Mouse (Mus musculus) cerebellum, adult 2 months (tissue): Measurements from ENCODE around the gene Twf2.

Experiments
- CTCF ChIP-seq: fragments of 200-500 bp; IDR thresholded peaks from 2 replicates; pipeline ENCODE4 v1.5.1; 2011; ENCODE audit warnings: low read depth, mild to moderate bottlenecking, control low read depth, low read length, moderate library complexity, borderline replicate concordance; ENCODE audit not compliant: insufficient read depth
- POLR2A ChIP-seq: fragments of 200-500 bp; IDR thresholded peaks from 2 replicates; pipeline ENCODE4 v1.6.1; 2011; ENCODE audit warnings: low read length, control low read depth, borderline replicate concordance; ENCODE audit not compliant: insufficient read depth

- TF ChIP-seq CTCF (no peak), POLR2A (no peak)
These were observed 56.1 kb downstream of the Twf2 start for GRCm38 (mm10) chr9:106258990-106259389.
